Mouse (Mus musculus): ENCODE data around the gene Stard10.

- TF ChIP-seq CTCF (IDR thresholded peaks at IDR 0.05) (no peak), POLR2A (IDR thresholded peaks at IDR 0.05; ENCODE audit: insufficient read depth, low read depth, low read length) (no peak), EP300 (IDR thresholded peaks at IDR 0.05; ENCODE audit: insufficient read depth, low read depth, low read length) (no peak)
Observed at GRCm38 (mm10) chr7:101318848-101319247, 2.0 kb downstream of the Stard10 start.
